Mouse (Mus musculus) heart, adult 8-10 months (tissue): Measurements from ENCODE around the gene Mertk. TPM values are rescaled to one million over a fixed set of nuclear protein-coding genes. Genes with fewer than 3 reads are reported as not detected.

Experiments used
- DNase-seq: peaks from one replicate; pipeline ENCODE4 v3.0.0; 2022; ENCODE audit warnings: low spot score
- total RNA-seq, 4 experiments: library from RNA; stranded (reverse); gene quantifications; 2 replicates each; pipeline ENCODE4 v1.2.4; 2022

The Mertk gene
- total RNA-seq, 4 experiments from 2014 or later: 4.4 to 5.3 (median 4.5) TPM

DNA sequence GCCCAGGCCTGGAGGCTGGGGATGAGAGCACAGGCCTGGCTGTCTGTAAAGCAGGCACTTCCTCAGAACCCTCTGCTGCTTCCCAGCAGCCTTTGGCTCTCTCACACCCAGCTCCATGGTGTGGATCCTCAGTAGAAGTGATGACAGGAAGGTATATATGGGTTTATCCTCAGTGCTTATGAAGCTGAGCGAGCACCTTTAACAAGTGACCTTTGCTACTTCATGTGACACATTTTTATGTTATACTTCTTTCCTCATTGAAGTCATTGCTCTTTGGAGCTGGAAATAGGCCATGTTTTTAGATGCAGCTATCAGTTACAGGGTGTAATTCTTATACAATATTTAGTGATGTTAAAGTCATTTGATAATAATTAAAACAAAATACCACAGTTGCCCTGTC, 67.0 kb downstream of the Mertk start:
- no peak for DNase-seq

DNA sequence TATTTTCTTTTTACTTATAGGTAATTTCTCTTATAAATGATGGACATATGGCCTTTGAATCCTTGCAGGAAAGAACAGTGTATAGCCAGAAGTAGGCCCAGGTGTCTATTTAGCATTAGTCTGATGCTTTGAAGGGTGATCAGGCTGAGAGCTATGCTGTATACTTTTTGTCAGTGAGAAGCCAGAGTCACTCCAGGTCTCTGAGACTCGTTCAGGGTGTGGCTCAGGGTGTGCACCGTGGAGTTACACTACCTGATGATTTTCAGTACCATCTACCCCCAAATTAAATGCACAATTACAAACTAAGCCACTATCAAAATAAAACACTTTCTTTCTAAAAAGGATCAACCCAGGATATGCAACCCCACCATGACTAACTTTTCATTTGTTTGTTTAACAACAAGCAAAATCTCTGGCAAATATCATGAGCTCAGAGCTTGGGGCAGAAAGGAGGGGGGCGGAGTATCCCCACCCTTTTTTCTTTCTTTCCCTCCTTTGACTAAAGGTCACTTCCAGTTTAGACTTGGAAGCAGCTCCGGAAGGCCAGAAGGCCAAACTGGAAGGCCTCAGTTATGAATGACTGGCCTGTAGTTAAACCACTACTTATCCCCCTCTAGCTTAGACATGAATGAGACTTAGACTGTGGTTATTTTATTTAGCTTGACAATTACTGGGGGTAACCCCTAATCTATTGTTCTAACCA, 69.9 kb downstream of the Mertk start:
- DNase-seq: no peak

DNA sequence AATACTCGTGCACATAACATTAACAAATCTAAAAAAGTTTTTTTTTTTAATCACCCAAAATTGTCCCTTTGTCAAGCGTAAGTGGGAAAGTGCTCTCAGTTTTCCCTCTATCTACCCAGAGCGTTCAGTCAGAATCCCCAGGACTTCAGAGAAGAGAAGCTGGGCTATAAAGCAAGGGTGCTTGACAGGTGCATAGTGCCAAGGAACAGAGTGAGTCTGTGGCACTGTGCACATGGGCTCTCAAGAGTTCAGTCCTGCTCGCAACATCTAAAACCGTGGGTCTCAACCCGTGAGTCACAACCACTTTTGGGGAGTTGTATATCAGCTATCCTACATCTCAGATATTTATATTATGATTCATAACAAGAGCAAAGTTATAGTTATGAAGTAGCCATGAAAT, 71.8 kb downstream of the Mertk start:
- no peak for DNase-seq

DNA sequence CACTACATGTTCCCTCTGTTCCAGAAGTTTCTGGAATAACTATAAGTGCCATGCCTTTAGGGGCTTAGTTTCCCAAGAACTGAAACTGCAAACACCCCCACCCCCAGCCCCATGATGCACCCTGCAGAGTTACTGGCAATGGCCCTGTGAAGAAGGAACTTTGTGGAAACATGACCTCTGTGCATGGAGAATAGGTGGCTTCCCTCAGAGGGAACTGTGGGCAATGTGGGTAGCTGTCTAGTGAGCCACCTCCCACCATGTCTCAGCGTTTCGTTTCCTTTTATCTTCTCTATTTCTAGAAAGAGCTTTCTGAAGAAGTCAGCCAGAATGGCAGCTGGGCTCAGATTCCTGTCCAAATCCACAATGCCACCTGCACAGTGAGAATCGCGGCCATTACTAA, 72.3 kb downstream of the Mertk start:
- DNase-seq: no peak

DNA sequence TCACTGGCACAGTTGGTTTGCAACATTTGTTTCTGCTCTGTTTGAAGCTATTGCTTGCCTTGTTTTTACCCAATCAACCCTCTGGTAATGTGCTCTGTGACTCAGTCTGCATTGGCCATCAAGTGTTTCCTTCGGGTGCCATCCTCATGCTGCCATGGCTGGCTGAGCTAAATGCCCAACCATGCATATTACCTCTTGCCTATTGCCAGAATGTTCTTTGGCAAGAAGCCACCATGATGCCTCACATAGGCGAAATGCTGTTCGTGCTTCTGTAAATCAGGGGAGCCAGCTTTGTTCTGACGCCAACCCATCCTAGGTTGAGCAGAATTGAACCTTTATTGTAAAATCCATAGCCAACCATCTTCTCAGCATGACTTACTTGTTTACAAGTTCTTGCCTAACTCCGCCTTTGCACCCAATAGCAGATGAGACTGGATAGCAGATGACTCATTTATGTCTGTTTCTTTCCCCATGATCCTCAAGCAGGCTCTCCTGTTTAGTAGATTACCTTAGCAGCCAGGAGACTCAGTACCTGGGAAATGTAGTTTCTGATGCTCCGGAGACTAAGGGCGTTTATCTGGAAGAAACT, 73.1 kb downstream of the Mertk start:
- DNase-seq: no peak

DNA sequence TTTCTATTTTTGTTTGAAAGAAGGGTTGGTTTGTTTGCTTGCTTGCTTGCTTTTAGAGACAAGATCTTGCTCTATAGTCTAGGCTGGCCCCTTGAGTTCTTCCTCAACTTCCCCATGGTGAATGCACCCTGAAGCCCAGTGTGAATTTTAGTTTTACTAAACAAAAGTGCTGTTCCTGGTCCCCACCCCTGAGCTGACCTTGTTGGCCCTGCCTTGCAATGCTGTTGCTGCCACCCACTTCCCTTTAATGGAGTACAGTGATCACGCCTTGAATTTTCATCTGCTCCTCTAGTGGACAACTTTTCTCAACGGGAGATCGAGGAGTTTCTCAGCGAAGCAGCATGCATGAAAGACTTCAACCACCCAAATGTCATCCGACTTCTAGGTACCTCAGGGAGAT, 83.5 kb downstream of the Mertk start:
- no peak for DNase-seq

DNA sequence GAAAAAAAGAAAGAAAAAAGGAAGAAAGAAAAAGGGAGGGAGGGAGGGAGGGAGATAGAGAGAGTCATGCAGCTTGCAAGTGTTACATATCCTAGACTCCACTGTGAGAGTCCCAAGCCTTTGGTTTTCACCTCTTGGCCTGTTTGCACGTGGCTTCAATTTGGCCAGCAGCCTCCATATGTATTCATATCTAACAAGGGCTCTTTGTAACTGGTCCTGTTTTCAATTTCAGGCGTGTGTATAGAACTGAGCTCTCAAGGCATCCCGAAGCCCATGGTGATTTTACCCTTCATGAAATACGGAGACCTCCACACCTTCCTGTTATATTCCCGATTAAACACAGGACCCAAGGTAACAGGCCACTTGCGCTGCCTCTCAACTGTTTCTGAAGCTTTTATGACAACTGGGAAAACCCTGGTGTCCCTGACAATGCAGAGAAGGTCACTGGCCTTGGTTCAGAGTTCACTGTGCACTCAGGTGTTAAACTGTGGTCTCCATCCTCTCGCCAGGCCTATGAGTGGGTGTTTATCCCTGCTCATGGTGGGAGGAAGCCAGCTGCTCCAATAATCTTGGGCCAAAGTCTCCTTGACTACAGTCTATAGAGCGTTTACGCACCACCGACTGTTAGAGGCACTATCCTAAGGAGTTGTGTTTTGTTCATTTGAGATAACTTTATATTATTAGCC, 85.0 kb downstream of the Mertk start:
- no peak for DNase-seq

DNA sequence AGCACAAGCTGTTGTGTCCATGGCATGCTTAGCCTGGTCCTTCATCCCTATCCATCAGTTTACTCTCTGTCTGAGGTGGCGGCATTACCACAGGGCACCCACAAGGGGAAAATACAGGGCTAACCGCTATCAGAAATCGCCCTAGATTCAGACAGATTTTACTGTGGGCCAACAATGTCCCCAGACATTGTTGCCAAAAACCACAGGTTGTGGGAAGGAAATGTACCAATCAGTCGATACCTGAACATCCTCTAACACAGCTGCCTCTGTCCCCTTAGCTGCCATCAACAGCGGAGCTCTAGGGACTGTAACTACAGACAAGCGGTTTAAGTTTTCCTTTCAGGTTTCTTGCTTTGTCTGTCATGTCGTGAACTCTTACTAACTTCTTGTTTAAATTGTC, 86.1 kb downstream of the Mertk start:
- DNase-seq: no peak

DNA sequence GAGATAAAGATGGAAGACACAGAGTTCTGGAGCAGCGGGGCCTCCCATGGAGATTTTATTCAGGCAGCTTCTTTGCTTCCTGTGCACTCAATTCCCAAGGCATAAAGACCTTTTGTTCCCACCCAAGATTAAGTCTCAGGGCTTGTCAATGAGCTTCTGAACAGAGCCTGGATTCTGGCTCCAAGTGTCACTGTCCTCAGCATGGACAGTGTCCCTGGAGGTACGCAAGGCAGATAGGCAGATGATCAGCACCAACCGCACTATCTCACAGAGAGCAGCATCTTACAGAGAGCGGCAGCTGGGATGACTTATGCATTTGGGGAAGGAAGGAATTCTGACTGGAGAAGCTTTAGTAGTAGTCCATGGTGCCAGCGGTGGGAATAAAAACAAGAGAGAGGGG, 87.6 kb downstream of the Mertk start:
- DNase-seq: no peak

DNA sequence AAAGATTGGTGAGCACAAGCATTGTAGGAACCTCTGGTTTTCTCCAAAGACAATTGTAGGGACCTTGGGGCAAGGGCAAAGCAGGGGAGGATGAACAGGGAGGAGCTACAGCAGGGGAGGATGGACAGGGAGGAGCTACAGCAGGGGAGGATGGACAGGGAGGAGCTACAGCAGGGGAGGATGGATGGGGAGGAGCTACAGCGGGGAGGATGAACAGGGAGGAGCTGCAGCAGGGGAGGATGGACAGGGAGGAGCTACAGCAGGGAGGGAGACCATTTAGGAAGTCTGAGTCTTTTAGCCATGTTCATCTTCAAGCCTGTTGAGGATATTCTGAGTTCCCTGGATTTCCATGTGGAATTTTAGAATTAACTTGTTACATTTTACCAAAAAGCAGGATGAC, 88.0 kb downstream of the Mertk start:
- DNase-seq: no peak

DNA sequence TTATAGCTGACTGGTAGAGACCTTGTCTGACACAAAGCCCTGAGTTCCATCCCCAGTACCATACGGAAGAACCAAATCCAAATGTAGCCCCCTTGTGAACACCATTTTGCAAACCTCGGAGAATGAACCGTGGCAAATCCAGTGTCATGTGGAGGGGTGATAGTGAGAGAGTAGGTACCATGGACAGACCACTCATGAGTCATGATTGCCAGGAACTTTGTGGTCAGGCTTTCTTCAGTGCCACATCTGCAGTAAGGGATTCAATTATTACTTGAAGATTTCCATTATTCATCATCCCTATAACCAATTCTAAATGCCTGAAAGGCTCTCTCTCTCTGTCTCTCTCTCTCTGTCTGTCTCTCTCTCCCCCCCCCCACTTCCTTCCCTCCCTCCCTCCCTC, 89.0 kb downstream of the Mertk start:
- DNase-seq: no peak

DNA sequence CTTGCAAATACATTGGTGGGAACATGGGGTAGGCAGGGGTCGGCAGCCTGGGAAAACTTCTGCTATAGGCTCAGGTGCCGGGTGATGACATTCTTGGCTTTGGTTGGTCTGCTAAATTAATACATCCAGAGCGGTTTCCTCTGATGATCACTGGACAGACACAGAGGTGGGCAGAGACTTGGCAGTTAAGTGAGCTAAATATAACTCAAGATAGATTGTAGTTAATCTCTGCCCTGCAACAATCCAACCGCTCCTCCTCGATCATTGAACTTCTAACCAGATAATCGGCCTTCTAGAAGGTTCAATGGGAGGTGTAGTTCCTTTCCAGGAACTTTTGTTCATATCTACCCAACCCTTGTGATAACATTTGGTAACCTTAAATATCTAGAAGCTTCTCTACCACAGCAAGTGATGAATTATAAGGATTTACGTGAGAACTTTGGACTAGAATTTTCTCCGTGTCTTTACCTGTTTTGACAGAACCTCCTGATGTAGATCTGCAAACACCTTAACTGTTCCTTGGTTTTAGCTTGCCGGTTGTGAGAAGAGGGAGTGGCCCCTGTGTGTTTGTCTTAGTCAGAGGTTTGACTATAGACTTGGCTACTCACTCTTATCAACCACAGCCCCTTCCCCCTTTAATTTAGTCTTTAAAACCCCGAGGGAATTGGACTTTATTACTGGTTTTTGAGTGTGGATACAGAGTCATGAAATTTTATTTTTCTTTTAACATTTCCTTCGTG, 92.3 kb downstream of the Mertk start:
- no peak for DNase-seq

DNA sequence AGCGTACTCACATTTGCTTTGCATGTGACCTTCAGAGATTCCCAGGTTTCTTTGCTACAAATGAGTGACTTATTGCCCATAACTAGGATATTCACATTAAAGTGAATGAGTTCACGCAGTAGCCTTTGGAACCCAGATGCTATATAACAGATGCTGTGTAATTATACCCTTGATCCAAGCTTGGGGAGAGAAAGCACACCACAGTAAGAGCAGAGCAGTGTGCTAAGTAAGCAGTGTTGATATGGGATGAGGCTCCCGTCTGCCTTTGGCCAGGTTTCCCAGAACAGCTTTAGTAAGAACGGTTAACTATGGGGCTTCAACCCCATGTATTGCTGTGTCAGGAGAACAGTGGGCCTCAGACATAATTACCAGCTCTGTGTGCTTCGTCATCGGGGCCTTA, 95.2 kb downstream of the Mertk start:
- no peak for DNase-seq

DNA sequence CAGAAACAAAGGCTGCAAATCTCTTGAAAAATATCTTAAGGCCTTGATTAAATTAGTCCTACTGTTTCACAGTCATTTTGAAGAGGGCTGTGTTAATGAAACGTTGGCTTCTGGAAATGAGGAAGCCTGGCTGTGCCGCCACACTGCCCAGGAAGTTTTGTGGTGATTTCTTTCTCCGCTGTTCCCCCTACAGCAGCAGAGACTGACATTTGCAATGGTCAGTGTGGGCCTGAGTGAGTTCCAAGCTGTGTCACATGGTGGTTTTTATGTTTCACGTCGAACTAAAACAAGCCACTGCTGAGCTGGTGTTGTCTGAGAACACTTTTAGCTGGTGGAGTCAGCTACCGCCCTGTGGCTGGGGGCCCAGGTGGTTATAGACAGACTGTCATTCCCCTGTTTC, 97.7 kb downstream of the Mertk start:
- peak; percentile 34 for DNase-seq

DNA sequence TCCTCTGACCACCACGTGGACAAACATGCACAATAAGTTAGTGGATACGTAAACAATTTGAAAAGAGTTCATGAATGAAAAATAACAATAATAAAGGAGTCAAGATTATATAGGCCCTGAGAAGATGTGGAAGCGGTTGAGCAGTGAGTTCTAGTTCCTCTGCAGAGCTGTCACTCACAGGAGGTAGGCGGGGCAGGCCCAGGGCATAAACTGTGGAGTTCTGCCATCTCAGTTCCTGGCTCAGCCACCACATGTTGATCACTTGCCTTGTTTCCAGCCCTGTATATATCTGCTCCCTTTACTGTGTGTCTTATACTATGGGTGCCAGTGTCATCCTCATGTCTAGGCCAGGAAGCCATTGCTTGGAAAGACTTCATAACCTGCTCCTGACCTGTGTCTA, 104.7 kb downstream of the Mertk start:
- no peak for DNase-seq

DNA sequence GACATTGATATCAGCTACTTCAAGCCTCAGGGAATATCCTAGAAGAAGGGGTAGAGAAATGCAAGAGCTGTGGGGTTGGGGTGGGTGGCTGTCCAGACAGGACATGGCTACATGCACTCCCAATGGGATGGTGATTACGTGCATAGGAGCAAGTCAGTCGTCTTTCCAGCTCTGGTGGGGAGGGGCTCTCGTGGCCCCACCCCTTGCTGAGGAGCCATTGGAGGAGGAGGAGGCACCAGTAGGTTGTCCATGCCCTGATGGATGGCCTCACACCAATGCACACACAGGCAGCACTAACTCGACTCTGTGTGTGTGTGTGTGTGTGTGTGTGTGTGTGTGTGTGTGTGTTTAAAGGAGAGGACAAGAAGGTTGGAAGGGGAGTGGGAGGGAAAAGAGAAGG, 106.6 kb downstream of the Mertk start:
- DNase-seq: no peak

DNA sequence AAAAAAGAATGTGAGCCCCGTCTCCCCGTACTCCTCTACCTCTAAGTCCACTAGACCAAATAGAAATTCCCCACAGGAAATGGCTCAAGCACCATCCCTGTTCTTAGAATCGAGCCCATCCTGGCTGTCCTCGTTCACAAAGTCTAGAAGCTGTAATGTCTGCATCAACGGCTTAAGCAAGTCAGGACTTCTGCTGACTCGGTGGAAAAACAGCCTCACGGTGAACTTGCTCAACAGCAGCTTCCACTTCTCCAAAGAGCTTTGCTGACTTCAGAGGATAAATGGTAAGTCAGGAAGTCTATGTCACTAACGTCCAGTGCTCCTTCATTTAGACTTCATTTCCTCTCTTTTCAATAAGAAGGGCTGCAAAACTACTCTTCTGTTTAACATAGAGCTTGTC, 107.8 kb downstream of the Mertk start:
- DNase-seq: peak; percentile 46

DNA sequence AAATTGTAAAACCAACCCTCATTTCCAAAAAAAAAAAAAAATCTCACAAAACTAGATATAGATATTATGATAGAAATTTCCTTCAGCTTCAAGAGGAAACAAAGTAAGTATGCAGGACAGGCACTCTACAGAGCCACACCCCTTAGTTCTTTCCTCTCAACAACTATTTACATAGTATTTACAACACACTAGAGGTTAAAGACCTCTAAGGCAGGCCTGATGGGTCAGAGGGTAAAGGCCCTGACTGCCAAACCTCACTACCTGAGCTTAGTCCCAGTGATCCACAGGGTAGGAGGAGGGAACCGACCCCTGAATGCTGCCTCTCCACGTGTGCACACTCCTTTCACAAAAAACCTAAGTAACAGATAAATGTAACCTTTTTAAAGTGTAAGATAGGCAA, 114.0 kb downstream of the Mertk start:
- DNase-seq: no peak

DNA sequence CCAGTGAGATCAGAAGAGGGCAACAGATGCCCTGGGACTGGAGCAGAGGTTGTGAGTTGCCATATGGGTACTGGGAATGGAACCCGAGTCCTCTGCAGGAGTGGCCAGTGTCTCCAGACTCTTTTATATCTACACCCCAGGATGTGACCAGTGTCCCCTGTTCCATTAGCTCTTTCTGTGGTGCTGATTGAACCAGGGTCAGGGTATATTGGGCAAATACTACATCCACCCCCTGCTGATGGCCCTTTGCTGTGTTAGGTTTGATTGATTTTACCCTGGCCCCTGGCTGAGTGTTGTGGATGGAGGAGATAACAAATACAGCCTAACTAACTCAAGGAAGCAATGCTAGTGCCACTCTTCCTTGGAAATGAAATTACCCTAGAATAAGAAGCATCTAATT, 117.6 kb downstream of the Mertk start:
- DNase-seq: no peak

DNA sequence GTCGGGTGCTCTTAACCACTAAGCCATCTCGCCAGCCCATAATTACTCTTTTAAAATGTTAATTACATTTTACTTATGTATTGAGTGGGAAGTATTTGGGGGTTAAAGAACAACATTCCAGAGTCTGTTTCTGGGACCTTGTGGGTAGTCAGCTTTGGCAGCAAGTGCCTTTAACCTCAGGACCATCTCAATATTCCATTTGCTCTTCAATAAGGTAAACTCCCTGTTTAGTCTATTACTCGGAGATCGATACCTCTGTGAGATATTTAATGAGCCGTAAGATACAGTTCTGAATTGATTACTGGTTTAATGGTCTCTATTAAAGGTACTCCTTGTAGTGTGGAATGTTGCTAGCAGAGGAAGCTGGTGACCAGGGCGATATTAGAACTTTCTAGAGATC, 118.2 kb downstream of the Mertk start:
- DNase-seq: no peak

DNA sequence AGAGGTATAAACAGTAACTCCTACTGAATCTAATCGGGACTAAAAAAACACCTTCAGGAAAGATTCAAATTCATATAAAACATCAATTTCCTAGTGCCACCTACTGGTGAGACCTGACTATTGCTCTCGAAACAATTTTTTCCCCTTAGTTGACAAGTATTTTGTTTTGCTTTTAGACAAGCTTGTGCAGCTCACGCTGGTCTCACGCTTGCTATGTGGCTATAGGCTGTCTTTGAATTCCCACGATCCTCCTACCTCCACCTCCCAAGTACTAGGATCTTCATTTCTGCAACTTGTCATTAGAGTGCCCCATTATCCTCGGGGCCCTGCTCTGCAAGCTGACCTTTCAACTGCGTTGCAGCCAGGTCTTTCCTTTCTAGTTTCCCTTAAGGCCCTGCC, 118.6 kb downstream of the Mertk start:
- DNase-seq: peak; percentile 85

DNA sequence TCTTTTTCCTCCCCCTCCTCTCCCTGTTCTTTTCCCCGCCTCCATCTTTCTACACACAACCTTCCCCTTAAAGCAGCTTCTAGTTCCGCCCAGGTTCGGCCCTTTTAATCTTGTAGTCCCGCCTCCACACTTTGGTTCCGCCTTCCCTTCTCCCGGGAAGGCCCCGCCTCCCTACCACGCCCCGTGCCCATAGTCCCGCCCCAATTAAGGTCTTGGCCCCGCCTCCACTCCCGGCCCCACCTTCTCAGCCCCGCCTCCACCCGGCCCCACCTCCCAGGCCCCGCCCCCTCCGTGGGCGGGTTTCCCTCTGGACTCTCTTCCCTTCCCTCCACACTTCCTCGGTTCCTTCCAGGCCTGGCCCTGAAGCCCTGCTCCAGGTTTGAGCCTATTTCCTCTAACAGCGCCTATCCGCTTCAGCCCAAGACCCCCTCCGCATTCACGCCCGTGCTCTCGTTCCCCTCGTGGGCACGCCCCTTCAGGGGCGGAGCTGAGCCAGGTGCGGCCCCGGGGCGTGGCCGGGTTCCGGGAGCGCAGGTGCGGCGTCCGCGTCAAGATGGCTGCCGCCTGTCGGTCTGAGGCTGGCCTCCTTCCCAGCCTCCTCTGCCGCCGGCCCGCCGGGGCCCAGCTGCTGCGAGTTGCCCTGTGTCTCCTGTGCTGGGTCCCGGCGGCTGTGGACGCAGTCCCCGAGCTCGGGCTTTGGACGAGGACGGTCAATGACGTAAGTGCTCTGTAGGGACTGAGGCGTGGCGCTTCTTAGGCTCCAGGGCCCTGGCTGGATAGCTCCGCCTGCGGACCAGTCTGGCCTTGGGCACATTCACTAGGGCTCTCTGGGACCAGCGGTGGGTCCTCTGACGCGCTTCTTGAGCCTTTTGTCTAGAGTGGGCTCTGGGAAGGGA, 119.3 kb downstream of the Mertk start, which contains the start of gene Tmem87b:
Gene Tmem87b (plus strand): TSS at position 333 of the 896 bp plus-strand sequence.
- peak; percentile 96 for DNase-seq
